Mouse (Mus musculus): ENCODE measurements around the gene Bloc1s1. TPM values are rescaled to one million over a fixed set of nuclear protein-coding genes. Genes with fewer than 3 reads are reported as not detected.

The Bloc1s1 gene
- polyA plus RNA-seq, 1 experiment from 2014 or later = 182 TPM

DNA sequence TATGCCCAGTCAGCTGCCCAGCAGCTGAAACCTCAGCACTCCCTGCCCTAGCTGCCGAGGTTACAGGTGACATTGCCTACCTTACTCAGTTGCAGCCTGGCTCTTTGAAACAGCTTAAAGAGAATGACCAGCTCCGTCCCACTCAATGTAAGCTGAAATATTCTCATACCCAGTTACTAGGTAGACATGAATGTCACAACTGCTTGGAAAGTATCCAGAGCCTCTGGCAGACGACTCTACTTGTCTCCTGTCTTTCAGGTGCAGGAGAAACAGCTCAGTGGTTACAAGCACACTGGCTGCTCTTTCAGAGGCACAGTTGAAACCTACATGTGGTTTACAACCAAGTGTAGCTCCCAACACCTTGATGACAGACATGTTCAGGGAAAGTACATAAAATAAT is 53.5 kb downstream of the Bloc1s1 start:
- H3K4me3 ChIP-seq = no peak overlapping the region
- 87% methylated on average over 3 of the region's 3 CpGs for WGBS
- no peaks in the 10 kb centered on the region for H3K4me1 ChIP-seq
- no peaks in the 10 kb centered on the region for H3K9me3 ChIP-seq (replicated peaks)
- no peaks in the 10 kb centered on the region for H3K27me3 ChIP-seq (ENCODE audit: low read depth, poor library complexity, severe bottlenecking)
- H3K27ac ChIP-seq = no peak overlapping the region
- DNase-seq (ENCODE audit: low spot score) = no peak
- H3K36me3 ChIP-seq = peaks cover 93% of the 10 kb centered on the region

Other genes starting within 250 kb of the Bloc1s1 start
- 11.3 and 12.5 TPM in 2 replicates for gene Suox, start 250.0 kb downstream of the Bloc1s1 start, polyA plus RNA-seq (2016; fragmentation: Nextera tagmentation; extraction: Ambion mirVana)
- 54.0 and 68.0 TPM in 2 replicates for gene Rab5b, start 227.8 kb downstream of the Bloc1s1 start, polyA plus RNA-seq (2016; fragmentation: Nextera tagmentation; extraction: Ambion mirVana)
- 0.25 and 0.55 TPM in 2 replicates for gene Pmel, start 219.8 kb downstream of the Bloc1s1 start, polyA plus RNA-seq (2016; fragmentation: Nextera tagmentation; extraction: Ambion mirVana)
- gene Cdk2, start 219.0 kb downstream of the Bloc1s1 start, polyA plus RNA-seq (2016; fragmentation: Nextera tagmentation; extraction: Ambion mirVana) = 136 and 150 TPM in 2 replicates
- 3.7 and 5.0 TPM in 2 replicates for gene Dgka, start 179.2 kb downstream of the Bloc1s1 start, polyA plus RNA-seq (2016; fragmentation: Nextera tagmentation; extraction: Ambion mirVana)
- 61.0 and 63.1 TPM in 2 replicates for gene Pym1, start 176.1 kb downstream of the Bloc1s1 start, polyA plus RNA-seq (2016; fragmentation: Nextera tagmentation; extraction: Ambion mirVana)
- 0.21 and 0.30 TPM in 2 replicates for gene Mmp19, start 133.1 kb downstream of the Bloc1s1 start, polyA plus RNA-seq (2016; fragmentation: Nextera tagmentation; extraction: Ambion mirVana)
- 47.7 and 54.0 TPM in 2 replicates for gene Dnajc14, start 120.0 kb downstream of the Bloc1s1 start, polyA plus RNA-seq (2016; fragmentation: Nextera tagmentation; extraction: Ambion mirVana)
- 14.8 and 19.8 TPM in 2 replicates for gene Tmem198b, start 119.7 kb downstream of the Bloc1s1 start, polyA plus RNA-seq (2016; fragmentation: Nextera tagmentation; extraction: Ambion mirVana)
- gene Sarnp, start 106.7 kb downstream of the Bloc1s1 start, polyA plus RNA-seq (2016; fragmentation: Nextera tagmentation; extraction: Ambion mirVana) = 245 and 250 TPM in 2 replicates
- 52.9 and 62.9 TPM in 2 replicates for gene Ormdl2, start 102.4 kb downstream of the Bloc1s1 start, polyA plus RNA-seq (2016; fragmentation: Nextera tagmentation; extraction: Ambion mirVana)
- gene Gdf11, start 32.3 kb downstream of the Bloc1s1 start, polyA plus RNA-seq (2016; fragmentation: Nextera tagmentation; extraction: Ambion mirVana) = 16.2 TPM in 2 replicates
- 430 and 439 TPM in 2 replicates for gene Cd63, start 23.0 kb downstream of the Bloc1s1 start, polyA plus RNA-seq (2016; fragmentation: Nextera tagmentation; extraction: Ambion mirVana)
- gene Rdh5, start 1.1 kb downstream of the Bloc1s1 start, polyA plus RNA-seq (2016; fragmentation: Nextera tagmentation; extraction: Ambion mirVana) = 9.2 and 10.2 TPM in 2 replicates
- 0.15 and 0.24 TPM in 2 replicates for gene Itga7, start 9.8 kb upstream of the Bloc1s1 start, polyA plus RNA-seq (2016; fragmentation: Nextera tagmentation; extraction: Ambion mirVana)
- gene Mettl7b, start 37.0 kb upstream of the Bloc1s1 start, polyA plus RNA-seq (2016; fragmentation: Nextera tagmentation; extraction: Ambion mirVana) = 0.11 TPM in 1 of 2 replicates, not detected in the other
- gene Olfr9, start 65.4 kb upstream of the Bloc1s1 start, polyA plus RNA-seq (2016; fragmentation: Nextera tagmentation; extraction: Ambion mirVana) = not detected in 2 replicates
- gene Olfr763, start 86.8 kb upstream of the Bloc1s1 start, polyA plus RNA-seq (2016; fragmentation: Nextera tagmentation; extraction: Ambion mirVana) = not detected in 2 replicates
- gene Olfr764-ps1, start 115.9 kb upstream of the Bloc1s1 start, polyA plus RNA-seq (2016; fragmentation: Nextera tagmentation; extraction: Ambion mirVana) = not detected in 2 replicates
- gene Olfr765, start 126.0 kb upstream of the Bloc1s1 start, polyA plus RNA-seq (2016; fragmentation: Nextera tagmentation; extraction: Ambion mirVana) = not detected in 2 replicates
- gene Olfr766-ps1, start 144.9 kb upstream of the Bloc1s1 start, polyA plus RNA-seq (2016; fragmentation: Nextera tagmentation; extraction: Ambion mirVana) = not detected in 2 replicates
- not detected in 2 replicates for gene Olfr767, start 158.9 kb upstream of the Bloc1s1 start, polyA plus RNA-seq (2016; fragmentation: Nextera tagmentation; extraction: Ambion mirVana)
- not detected in 2 replicates for gene Olfr768, start 175.3 kb upstream of the Bloc1s1 start, polyA plus RNA-seq (2016; fragmentation: Nextera tagmentation; extraction: Ambion mirVana)
- gene Olfr769, start 193.8 kb upstream of the Bloc1s1 start, polyA plus RNA-seq (2016; fragmentation: Nextera tagmentation; extraction: Ambion mirVana) = not detected in 2 replicates
- not detected in 2 replicates for gene Olfr770, start 215.0 kb upstream of the Bloc1s1 start, polyA plus RNA-seq (2016; fragmentation: Nextera tagmentation; extraction: Ambion mirVana)
- not detected in 2 replicates for gene Olfr771, start 240.7 kb upstream of the Bloc1s1 start, polyA plus RNA-seq (2016; fragmentation: Nextera tagmentation; extraction: Ambion mirVana)